Mouse (Mus musculus): ENCODE measurements around the gene Cipc.
A peak's percentile ranks its signal among the peaks of the same experiment; 100 is the strongest.

The Cipc gene

GRCm38 (mm10) chr12:86989890-86990754 lies 43.3 kb downstream of the Cipc start, which contains the start of gene Zdhhc22:
Gene Zdhhc22, minus strand, starts transcription at chr12:86990430.
- DNase-seq (ENCODE audit: low read depth), result no peak

DNA sequence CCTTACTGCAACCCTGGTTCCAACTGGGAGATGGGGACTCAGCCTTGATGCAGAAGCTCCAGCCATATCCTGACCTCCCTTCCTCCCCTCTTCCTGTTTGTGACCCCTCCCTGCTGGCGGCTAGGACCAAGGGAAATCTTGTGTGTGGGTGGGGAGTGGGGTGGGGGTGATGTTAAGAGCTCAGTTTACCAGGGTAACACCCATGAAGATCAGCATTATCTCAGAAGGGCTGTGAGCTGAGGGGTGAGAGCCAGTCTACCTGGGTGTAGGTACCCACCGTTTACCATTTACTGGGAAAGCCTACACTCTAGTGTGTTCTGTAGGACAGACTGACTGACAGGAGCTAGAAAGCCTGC lies 43.9 kb downstream of the Cipc start:
- no peak for DNase-seq (ENCODE audit: low read depth)

DNA sequence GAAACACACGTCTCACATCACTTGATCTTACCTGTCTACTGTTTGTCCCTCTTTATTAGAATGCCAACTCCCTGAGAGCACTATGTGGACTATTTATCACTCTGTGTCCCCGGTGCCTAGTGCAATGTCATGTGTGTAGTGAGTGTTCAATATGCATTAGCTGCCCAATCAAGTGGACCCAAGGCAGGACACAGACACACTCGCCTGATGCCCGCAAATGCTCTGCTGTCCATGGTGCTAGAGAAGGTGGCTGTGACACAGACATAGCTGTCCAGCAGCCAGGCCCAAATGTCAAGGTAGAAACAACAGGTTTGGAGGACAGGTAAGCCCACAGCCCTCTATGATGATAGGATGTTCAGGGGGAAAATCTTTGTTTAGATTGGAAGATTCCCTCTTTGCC lies 47.3 kb downstream of the Cipc start:
- DNase-seq (ENCODE audit: low read depth), result no peak

GRCm38 (mm10) chr12:86994776-86995175 lies 47.9 kb downstream of the Cipc start:
- no peak for DNase-seq (ENCODE audit: low read depth)

- no peak for DNase-seq (ENCODE audit: low read depth)
Measured at GRCm38 (mm10) chr12:86995931-86996330, 49.1 kb downstream of the Cipc start.

DNA sequence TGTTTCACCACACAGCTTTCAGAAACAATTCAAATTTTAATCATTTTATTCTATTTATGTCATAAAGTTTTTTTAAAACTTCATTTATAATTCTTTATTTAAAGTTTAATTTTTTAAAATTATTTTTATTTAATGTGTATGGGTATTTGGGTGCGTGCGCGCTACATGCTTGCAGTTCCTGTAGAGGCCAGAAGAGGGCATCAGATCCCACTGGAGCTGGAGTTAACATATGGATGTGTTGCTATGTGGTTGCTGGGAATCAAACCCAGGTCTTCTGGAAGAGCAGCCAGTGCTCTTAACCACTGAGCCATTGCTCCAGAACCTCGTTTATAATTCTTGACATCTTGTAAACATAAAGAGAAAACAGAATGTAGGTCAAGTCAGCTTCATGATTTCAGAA lies 51.9 kb downstream of the Cipc start:
- DNase-seq (ENCODE audit: low read depth), result no peak

GRCm38 (mm10) chr12:86999283-86999820 lies 52.5 kb downstream of the Cipc start:
- no peak for DNase-seq (ENCODE audit: low read depth)

- DNase-seq (ENCODE audit: low read depth), result peak; percentile 43
Measured at GRCm38 (mm10) chr12:87000151-87000839, 53.5 kb downstream of the Cipc start.

GRCm38 (mm10) chr12:87000840-87001176 lies 54.0 kb downstream of the Cipc start:
- no peak for DNase-seq (ENCODE audit: low read depth)

DNA sequence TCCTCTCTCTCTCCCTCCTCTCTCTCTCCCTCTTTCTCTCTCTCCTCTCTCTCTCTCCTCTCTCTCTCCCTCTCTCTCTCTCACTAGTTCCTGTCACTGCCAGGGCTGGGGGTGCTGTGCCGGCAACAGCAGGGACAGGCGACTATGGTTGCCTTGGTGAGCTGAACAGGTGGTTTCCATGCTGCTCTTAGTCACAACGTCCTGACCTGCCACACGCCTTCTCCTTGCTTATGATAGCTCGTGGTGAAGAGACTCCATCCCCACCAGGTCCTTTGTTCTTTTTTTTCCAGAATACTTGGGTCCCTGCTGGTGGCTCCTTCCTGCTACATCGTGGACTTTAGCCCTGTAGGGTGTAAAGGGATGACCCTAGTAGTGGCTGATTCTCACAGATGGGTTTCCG lies 55.4 kb downstream of the Cipc start:
- DNase-seq (ENCODE audit: low read depth), result no peak

DNA sequence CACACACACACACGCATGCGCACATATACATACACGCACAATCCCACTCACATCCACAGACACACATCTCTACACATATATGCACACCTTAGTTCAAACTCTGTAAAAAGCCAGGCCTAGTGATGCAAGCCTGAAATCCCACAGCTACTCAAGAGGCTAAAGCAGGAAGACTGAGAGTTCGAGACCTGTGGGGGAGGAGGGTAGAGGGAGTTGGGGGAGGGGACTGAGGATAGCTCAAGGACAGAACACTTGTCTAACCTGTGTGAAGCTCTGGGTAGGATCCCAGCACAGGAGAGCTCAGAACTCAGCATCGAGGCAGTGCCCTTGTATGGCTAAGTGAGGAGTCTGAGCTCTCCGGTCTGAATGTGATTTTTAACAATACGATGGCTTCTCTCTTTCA lies 56.0 kb downstream of the Cipc start:
- no peak for DNase-seq (ENCODE audit: low read depth)

DNA sequence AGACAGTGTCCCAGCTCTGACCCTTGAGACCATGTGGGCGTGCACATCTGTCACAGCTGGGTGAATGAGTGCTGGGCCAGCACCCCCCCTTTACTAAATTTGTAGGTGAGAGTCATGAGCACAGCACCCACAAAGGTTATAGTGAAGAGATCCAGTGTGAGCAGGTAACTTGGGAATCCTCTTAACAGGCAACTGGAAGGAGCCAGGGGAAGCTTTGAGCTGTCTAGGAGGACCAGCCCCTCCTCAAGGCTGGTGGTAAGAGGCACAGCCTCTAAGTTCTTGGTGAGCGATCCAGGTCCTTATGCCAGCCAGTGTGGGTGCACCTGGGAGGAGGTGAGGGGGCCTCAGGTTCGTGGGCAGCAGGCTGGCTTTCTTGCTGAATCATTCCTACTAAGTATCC lies 56.8 kb downstream of the Cipc start:
- DNase-seq (ENCODE audit: low read depth), result no peak

- DNase-seq (ENCODE audit: low read depth), result no peak
Measured at GRCm38 (mm10) chr12:87004596-87004995, 57.8 kb downstream of the Cipc start.
